Mouse (Mus musculus) heart, embryonic 13.5 days (tissue): ENCODE measurements at regions not wholly inside any gene's neighbourhood (a gene's known extent, or its start where the extent isn't known, plus 50 kb on each side); places are given as distances from the start of the nearest gene placed in this dataset.

Experiments used
- ATAC-seq: fragments of 200-750 bp; cut with Nextera tagmentation; 2 replicates; pipeline ENCODE4 v1.8.0; 2017; ENCODE audit warnings: moderate TSS enrichment; ENCODE audit not compliant: insufficient number of reproducible peaks, low FRiP score, low TSS enrichment; ENCODE audit errors: extremely low read depth
- H3K27ac ChIP-seq: fragments of 300-500 bp; sonication (generic); replicated peaks from 2 replicates; pipeline ENCODE4 v1.5.1; 2015; ENCODE audit warnings: moderate library complexity, mild to moderate bottlenecking, inconsistent platforms
- H3K27me3 ChIP-seq: fragments of 300-500 bp; sonication (generic); replicated peaks from 2 replicates; pipeline ENCODE4 v1.6.1; 2015; ENCODE audit warnings: mild to moderate bottlenecking, inconsistent platforms
- H3K36me3 ChIP-seq: fragments of 300-500 bp; sonication (generic); 2 replicates; pipeline ENCODE4 v1.6.1; 2015; ENCODE audit warnings: mild to moderate bottlenecking, inconsistent platforms
- H3K4me1 ChIP-seq: fragments of 300-500 bp; sonication (generic); 2 replicates; pipeline ENCODE4 v1.6.1; 2015; ENCODE audit warnings: inconsistent platforms
- H3K4me2 ChIP-seq: fragments of 300-500 bp; sonication (generic); 2 replicates; pipeline ENCODE4 v1.6.1; 2015; ENCODE audit warnings: inconsistent platforms, mild to moderate bottlenecking, moderate library complexity
- H3K4me3 ChIP-seq: fragments of 300-500 bp; sonication (generic); 2 replicates; pipeline ENCODE4 v1.5.1; 2015; ENCODE audit warnings: moderate library complexity, mild to moderate bottlenecking, inconsistent platforms
- H3K9ac ChIP-seq: fragments of 300-500 bp; sonication (generic); 2 replicates; pipeline ENCODE4 v1.6.1; 2015; ENCODE audit warnings: inconsistent platforms, mild to moderate bottlenecking, moderate library complexity
- H3K9me3 ChIP-seq: fragments of 300-500 bp; sonication (generic); 2 replicates; pipeline ENCODE4 v1.6.1; 2016; ENCODE audit warnings: inconsistent platforms
- WGBS: fragments of 180-500 bp; shearing (Covaris S2); methylation state at CpG from one replicate; pipeline ENCODE4 v1.1.7; 2015; ENCODE audit warnings: mixed read lengths; 5-methylcytosine and 5-hydroxymethylcytosine counted together

GRCm38 (mm10) chr3:20892916-20893430 is 526.0 kb upstream of the Agtr1b start:
- ATAC-seq = no peak
- 52% methylated on average over 1 of the region's 1 CpGs for WGBS
- no peaks in the 10 kb centered on the region for H3K27me3 ChIP-seq

GRCm38 (mm10) chr3:20864241-20864640 is 497.3 kb upstream of the Agtr1b start:
- Histone ChIP-seq H3K9me3 (no peaks in the 10 kb centered on the region), H3K4me3 (no peak overlapping the region), H3K27me3 (no peaks in the 10 kb centered on the region), H3K36me3 (no peaks in the 10 kb centered on the region), H3K4me1 (no peaks in the 10 kb centered on the region), H3K4me2 (no peak overlapping the region), H3K27ac (no peak overlapping the region), H3K9ac (no peak overlapping the region)
- ATAC-seq = no peak
- 66% methylated on average over 2 of the region's 2 CpGs for WGBS

More at GRCm38 (mm10) chr3:20892916-20893430, 526.0 kb upstream of the Agtr1b start:
- Histone ChIP-seq H3K9me3 (no peaks in the 10 kb centered on the region), H3K4me1 (no peaks in the 10 kb centered on the region), H3K4me3 (no peak overlapping the region), H3K36me3 (no peaks in the 10 kb centered on the region), H3K4me2 (no peak overlapping the region), H3K9ac (no peak overlapping the region), H3K27ac (no peak overlapping the region)

- Histone ChIP-seq H3K4me3 (no peak overlapping the region), H3K4me2 (no peak overlapping the region), H3K4me1 (no peaks in the 10 kb centered on the region), H3K27me3 (no peaks in the 10 kb centered on the region), H3K9ac (no peak overlapping the region), H3K27ac (no peak overlapping the region), H3K9me3 (no peaks in the 10 kb centered on the region), H3K36me3 (no peaks in the 10 kb centered on the region)
- WGBS = 84% methylated on average over 4 of the region's 4 CpGs
- no peak for ATAC-seq
These were observed 464.1 kb upstream of the Agtr1b start for GRCm38 (mm10) chr3:20831038-20831437.

- WGBS = 85% methylated on average over 1 of the region's 1 CpGs
- Histone ChIP-seq H3K9me3 (no peaks in the 10 kb centered on the region), H3K4me1 (no peaks in the 10 kb centered on the region), H3K27ac (no peak overlapping the region), H3K4me2 (no peak overlapping the region), H3K9ac (no peak overlapping the region), H3K4me3 (no peak overlapping the region), H3K36me3 (no peaks in the 10 kb centered on the region), H3K27me3 (no peaks in the 10 kb centered on the region)
- ATAC-seq = no peak
These were observed 462.4 kb upstream of the Agtr1b start for GRCm38 (mm10) chr3:20829391-20829790.

- Histone ChIP-seq H3K9ac (no peak overlapping the region), H3K36me3 (no peaks in the 10 kb centered on the region), H3K27me3 (no peaks in the 10 kb centered on the region), H3K4me3 (no peak overlapping the region), H3K4me2 (no peak overlapping the region), H3K4me1 (no peaks in the 10 kb centered on the region), H3K27ac (no peak overlapping the region), H3K9me3 (no peaks in the 10 kb centered on the region)
- ATAC-seq = no peak
- 71% methylated on average over 3 of the region's 3 CpGs for WGBS
These were observed 461.8 kb upstream of the Agtr1b start for GRCm38 (mm10) chr3:20828811-20829210.

- WGBS = 75% methylated on average over 4 of the region's 4 CpGs
- Histone ChIP-seq H3K9me3 (no peaks in the 10 kb centered on the region), H3K4me3 (no peak overlapping the region), H3K4me2 (no peak overlapping the region), H3K27me3 (no peaks in the 10 kb centered on the region), H3K4me1 (no peaks in the 10 kb centered on the region), H3K9ac (no peak overlapping the region), H3K36me3 (no peaks in the 10 kb centered on the region), H3K27ac (no peak overlapping the region)
- no peak for ATAC-seq
These were observed 458.8 kb upstream of the Agtr1b start for GRCm38 (mm10) chr3:20825661-20826334.

- Histone ChIP-seq H3K9ac (no peak overlapping the region), H3K36me3 (no peaks in the 10 kb centered on the region), H3K9me3 (no peaks in the 10 kb centered on the region), H3K4me1 (no peaks in the 10 kb centered on the region), H3K27me3 (no peaks in the 10 kb centered on the region), H3K27ac (no peak overlapping the region), H3K4me2 (no peak overlapping the region), H3K4me3 (no peak overlapping the region)
- ATAC-seq = no peak
- WGBS = 19% methylated on average over 1 of the region's 1 CpGs
These were observed 455.2 kb upstream of the Agtr1b start for GRCm38 (mm10) chr3:20822226-20822625.

GRCm38 (mm10) chr3:20821712-20822111 is 454.7 kb upstream of the Agtr1b start:
- no peak for ATAC-seq
- WGBS = 68% methylated on average over 4 of the region's 4 CpGs

GRCm38 (mm10) chr3:20820047-20820446 is 453.1 kb upstream of the Agtr1b start:
- Histone ChIP-seq H3K4me1 (no peaks in the 10 kb centered on the region), H3K9ac (no peak overlapping the region), H3K27ac (no peak overlapping the region), H3K4me2 (no peak overlapping the region), H3K4me3 (no peak overlapping the region), H3K27me3 (no peaks in the 10 kb centered on the region), H3K36me3 (no peaks in the 10 kb centered on the region), H3K9me3 (no peaks in the 10 kb centered on the region)
- 88% methylated on average over 3 of the region's 3 CpGs for WGBS
- ATAC-seq = no peak

More at GRCm38 (mm10) chr3:20821712-20822111, 454.7 kb upstream of the Agtr1b start:
- Histone ChIP-seq H3K4me2 (no peak overlapping the region), H3K27ac (no peak overlapping the region), H3K36me3 (no peaks in the 10 kb centered on the region), H3K9ac (no peak overlapping the region), H3K9me3 (no peaks in the 10 kb centered on the region), H3K4me1 (no peaks in the 10 kb centered on the region), H3K4me3 (no peak overlapping the region), H3K27me3 (no peaks in the 10 kb centered on the region)

- Histone ChIP-seq H3K36me3 (no peaks in the 10 kb centered on the region), H3K27ac (no peak overlapping the region), H3K4me1 (no peaks in the 10 kb centered on the region), H3K27me3 (no peaks in the 10 kb centered on the region), H3K9me3 (no peaks in the 10 kb centered on the region), H3K4me2 (no peak overlapping the region), H3K4me3 (no peak overlapping the region), H3K9ac (no peak overlapping the region)
- no peak for ATAC-seq
- WGBS = 57% methylated on average over 1 of the region's 1 CpGs
These were observed 452.6 kb upstream of the Agtr1b start for GRCm38 (mm10) chr3:20819586-20819985.

- ATAC-seq = no peak; the same call in 1 of the 2 replicates
- H3K4me2 ChIP-seq = no peak overlapping the region
- no peaks in the 10 kb centered on the region for H3K9me3 ChIP-seq
- H3K27ac ChIP-seq = no peak overlapping the region
- H3K4me1 ChIP-seq = no peaks in the 10 kb centered on the region
- WGBS = 40% methylated on average over 1 of the region's 1 CpGs
- H3K9ac ChIP-seq = no peak overlapping the region
- no peaks in the 10 kb centered on the region for H3K27me3 ChIP-seq
- no peaks in the 10 kb centered on the region for H3K36me3 ChIP-seq
- no peak overlapping the region for H3K4me3 ChIP-seq
These were observed 449.6 kb upstream of the Agtr1b start for GRCm38 (mm10) chr3:20816613-20817012.

- no peak overlapping the region for H3K9ac ChIP-seq
- 50% methylated on average over 1 of the region's 1 CpGs for whole genome bisulfite sequencing
- no peak for ATAC-seq
- no peak overlapping the region for H3K4me2 ChIP-seq
- H3K27ac ChIP-seq = no peak overlapping the region
- H3K4me1 ChIP-seq = 0 out of 2 replicates have a peak, but pooled peaks cover 2% of the 10 kb centered on the region
- no peaks in the 10 kb centered on the region for H3K9me3 ChIP-seq
- H3K36me3 ChIP-seq = no peaks in the 10 kb centered on the region
- H3K27me3 ChIP-seq = no peaks in the 10 kb centered on the region
- H3K4me3 ChIP-seq = no peak overlapping the region
These were observed 427.3 kb upstream of the Agtr1b start for GRCm38 (mm10) chr3:20794256-20794655.
